Mouse (Mus musculus): ENCODE measurements around the gene Parva. TPM values are rescaled to one million over a fixed set of nuclear protein-coding genes. Genes with fewer than 3 reads are reported as not detected.

The Parva gene
- total RNA-seq, 2 experiments from 2014 or later = 10.1 to 13.3 TPM

DNA sequence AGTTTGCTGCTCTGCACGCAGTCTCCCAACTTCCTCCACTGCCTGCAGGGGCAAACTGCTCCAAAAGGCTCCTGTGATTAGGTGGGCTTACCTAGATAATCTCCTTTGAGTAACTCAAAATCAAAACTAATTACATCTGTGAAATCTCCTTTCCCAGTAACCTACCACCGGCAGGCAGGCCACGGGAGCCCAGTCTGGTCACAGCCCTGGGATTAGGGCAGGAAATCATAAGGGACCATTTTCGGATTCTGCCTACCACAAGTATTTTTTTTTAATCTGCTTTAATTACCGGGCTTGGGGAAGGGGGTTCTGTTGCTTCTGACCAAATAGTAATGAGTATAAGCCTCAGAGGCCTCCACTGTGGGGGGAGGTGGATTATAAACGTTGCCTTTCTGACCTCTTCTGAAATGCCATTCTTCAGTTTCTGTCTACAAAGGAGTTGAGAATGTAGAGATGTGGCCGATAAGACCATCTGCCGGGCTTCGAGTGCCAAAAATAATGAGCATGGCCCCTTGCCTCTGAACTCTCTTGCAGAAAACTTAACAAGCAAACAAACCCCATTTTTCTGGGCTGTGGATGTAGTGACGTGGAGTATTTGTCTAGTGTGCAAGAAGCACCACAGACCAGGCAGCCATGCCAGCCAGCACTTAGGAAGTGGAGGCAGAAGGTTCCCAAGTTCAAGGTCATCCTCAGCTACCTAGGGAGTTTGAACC, 83.2 kb downstream of the Parva start:
- no peak for DNase-seq (ENCODE audit: low spot score)

DNA sequence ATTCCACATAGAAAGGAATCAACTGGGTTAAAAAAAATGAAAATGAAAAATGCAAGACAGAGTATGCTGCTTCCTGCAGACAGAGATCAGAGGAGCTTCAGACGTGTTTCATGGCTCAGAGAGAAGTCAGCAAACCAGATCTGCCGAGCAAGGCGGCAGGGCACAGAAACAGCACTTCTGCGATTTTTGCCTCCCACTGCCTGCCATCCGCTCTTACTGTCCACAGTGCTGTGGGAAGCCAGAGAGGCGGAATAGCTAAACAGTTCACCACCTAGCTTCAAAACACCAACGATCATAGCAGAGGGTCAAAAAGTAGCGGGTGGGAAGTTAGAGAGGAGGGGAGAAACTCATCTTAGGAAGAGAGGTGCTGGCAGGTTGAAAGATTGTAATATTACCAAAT, 84.0 kb downstream of the Parva start:
- DNase-seq (ENCODE audit: low spot score) = no peak

DNA sequence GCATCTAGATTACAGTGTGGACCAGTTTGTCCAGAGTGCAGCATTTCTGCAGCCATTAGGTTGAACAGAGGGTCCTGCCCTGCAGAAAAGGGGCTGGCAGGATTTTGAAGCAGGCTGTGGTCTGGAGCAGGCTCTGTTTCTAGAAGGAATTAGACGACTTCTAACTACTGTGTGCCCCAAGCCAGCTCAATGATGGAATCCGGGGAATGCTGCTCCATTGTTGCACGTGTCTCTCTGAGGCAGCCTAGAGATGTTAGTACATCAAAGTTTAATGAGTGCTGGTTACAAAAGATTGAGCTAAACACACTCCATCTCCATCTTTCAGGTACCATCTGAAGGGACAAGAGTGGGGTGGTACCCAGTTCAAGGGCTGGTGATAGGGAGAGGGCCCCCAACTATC, 85.0 kb downstream of the Parva start:
- no peak for DNase-seq (ENCODE audit: low spot score)

DNA sequence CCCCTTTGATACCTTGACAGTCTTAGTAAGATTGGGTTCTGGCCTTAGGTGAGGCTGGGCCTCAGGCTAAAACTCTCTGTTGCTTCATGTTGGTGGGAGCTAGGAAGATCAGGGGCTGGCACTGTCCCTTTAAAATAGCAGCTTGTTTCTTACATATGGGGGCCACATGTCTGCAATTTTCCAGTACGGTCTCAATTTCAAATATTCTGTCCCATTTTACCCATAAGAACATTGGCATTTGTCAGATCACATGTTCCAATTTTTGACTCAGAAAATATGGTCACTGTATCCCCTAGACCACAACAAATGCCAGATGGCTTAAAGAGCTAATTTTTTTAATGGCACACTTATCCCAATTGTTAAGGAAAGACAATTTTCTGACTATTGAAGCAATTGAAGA, 85.6 kb downstream of the Parva start:
- DNase-seq (ENCODE audit: low spot score) = no peak

DNA sequence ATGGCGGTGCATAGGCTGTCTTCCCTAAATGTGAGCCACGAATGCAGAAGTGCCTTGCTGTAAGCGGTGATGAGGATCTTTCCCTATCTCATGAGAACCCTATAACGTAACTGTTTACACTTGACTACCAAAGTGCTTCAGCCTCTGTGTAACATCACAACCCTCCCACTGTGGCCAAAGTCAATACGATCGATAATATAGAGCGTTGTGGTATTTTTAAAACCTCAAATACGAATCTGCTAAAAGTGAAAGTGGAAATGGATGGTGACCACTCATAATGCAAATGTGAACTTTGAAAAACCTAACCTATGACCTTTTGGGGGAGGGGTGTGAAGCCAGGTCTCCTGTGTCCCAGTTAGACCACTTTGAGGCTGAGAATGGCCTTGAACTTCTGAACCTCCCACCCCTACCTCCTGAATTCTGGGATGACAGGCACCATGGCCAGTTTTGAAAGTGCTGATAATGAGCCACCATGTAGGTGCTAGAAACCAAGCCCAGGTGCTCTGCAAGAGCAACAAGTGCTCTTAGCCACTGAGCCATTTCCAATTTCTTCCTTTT, 87.4 kb downstream of the Parva start:
- no peak for DNase-seq (ENCODE audit: low spot score)

DNA sequence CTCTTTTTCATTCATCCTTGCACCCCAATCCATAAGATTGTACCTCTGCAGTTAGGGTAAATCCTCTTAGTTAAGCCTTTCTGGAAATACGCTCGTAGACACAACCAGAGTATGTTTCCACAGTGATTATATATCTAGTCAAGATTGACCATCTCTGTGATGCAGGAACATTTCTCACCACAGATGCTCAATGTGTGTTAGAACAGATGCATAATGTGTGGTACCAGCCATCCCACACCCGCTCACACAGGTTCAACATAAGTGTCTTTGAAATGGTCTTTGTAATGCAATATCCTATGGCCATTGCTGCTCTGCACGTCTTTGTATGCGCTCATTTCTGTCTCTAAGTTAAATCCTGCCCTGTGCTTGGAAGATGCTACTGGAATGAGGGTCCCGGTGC, 98.2 kb downstream of the Parva start:
- no peak for DNase-seq (ENCODE audit: low spot score)

DNA sequence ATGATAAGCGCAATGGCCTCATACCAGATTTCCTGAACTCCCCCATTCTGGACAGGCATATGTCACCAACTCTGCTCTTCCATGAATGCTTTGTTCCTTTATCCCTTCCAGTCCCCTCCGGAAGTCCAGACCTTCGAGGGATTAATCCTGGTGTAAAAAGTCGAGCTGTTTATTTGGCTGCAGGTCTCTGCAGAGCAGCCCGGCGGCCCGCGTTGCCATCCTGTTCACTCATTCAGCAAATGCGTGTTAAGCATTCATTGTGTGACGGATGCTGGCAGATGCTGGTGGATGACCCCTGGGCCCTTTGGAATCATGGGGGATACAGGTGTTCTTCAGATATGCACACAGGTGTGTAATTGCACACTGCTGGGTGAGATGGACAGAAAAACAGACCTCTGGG, 98.9 kb downstream of the Parva start:
- DNase-seq (ENCODE audit: low spot score) = no peak

DNA sequence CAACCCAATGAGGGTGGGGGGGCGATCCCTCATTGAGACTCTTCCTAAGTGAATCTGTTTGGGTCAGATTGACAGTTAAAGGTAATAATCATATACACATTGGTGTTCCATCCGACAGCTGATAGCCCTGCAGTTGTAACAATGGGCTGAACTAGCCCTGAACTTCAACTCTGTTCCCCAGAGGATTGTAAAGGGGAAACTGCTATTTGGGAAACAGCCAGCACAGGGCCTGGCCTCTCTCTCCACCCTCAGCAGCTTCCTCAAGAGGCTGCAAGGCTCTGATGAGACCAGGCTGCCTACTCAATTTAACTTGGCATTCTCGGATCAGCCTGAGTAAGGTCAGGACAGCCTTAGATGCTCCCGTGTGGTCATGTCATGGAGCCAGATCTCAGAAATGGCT, 99.9 kb downstream of the Parva start:
- DNase-seq (ENCODE audit: low spot score) = peak; percentile 40

DNA sequence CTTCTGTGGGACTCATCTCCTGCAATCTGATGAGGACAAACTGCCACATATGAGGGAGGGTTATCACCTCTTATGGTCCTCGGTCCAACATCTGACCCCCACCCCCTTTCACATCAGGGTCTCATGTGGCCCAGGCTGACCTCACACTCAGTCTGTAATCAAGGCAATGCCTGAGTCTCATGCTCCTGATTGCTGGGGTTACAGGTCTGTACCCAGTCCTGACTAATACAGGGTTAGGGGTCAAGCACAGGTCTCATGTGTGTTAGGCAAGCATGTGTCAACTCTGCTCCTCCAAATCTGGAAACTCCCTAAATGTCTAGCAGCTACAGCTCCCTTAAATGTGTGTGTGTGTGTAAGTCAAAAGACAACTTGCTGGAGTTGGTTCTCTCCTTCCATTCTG, 100.8 kb downstream of the Parva start:
- DNase-seq (ENCODE audit: low spot score) = no peak

DNA sequence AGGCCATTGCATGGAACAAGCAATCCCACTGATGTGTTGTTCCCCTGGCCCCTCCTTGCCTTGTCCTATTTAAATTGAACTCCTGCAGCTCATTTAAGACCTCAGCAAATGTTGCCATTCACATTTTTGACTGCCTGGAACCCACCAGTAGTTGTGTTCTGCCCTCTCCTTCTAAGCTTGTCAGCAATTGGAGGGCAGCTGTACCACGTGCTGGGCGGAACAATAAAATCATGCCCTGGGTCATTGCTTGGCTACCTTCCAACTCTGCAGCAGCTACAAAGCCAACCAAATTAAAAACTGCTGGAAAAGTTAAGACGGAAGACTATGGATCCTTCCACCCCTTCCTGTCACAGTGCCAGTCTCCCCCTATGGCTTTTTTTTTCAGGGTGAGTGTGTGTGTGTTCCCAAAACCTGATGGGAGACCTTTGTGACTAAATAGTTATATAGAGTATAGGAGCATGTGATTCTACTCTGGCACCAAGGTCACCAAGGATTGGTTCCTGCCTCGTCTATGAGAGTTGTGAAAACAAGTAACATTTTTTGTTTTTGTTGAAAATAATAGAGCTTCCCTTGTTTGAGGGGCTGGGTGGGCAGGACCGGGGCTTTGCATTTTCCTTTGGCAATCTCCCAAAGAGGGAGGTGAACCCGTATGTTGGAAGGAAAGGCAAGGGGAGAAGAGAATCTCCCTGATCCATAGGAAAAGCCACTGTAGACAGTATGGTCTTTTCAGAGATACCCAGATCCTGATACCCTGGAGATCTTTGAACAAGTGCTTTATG, 101.5 kb downstream of the Parva start:
- no peak for DNase-seq (ENCODE audit: low spot score)

DNA sequence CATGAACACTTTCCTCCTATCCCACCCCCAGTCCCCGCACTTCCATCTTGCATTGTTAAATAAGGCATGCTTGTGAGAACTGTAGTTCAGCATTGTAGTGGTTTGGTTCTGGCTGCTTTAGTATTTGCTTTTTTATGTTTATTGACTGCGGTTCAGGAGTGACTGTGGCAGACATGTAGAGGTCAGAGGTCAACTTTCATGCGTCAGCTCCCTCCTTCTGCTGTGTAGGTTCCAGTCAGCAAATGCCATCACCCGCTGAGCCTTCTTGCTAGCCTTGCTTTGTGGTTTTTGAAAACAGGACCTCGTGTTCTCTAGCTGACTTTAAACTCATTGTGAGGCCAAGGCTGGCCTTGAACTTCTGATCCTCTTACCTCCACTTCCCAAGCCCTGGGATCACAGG, 103.6 kb downstream of the Parva start:
- DNase-seq (ENCODE audit: low spot score) = no peak

DNA sequence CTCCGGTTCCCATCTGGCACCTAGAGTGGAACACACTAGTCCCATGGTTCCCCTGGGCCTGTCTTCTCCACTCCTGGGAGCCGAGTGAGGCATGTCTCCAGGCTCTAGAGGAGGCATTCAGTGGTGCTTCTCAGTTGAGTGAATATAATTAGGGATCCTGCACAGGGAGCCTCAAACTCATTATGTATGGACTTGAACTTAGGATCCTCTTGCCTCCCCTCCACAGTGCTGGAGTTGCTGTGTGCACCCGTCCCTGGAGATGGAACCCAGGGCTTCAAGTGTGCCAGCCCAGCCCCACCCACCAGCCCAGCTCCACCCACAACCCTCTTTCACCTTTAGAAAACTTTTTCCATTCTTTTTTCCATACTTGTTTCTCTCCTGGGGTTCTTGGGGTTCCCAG, 106.8 kb downstream of the Parva start:
- DNase-seq (ENCODE audit: low spot score) = no peak

DNA sequence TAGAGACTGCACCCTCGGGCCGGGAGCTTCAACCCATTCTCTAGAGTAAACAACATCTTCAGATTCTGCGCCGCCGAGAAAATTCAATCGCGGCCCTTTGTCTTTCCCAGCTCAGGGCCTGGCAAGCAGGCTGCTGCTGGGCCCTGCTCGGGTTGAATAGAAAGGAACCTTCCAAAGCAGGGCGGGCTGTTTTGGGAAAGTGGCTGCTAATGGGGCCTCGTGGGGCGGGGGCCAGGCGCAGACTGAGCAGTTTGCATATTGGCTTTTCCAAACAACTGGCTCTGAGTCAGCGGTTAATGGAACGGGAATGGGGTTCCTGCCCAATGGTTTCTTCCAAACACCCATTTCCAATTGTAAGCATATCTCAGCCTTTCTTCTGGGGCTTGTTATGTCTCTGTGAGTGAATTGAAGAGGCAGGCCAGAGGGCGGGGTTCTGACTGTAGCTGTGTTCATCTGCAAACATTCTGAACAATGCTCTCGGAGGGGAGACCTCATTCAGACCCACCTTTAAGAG, 108.2 kb downstream of the Parva start:
- peak; percentile 82 for DNase-seq (ENCODE audit: low spot score)

DNA sequence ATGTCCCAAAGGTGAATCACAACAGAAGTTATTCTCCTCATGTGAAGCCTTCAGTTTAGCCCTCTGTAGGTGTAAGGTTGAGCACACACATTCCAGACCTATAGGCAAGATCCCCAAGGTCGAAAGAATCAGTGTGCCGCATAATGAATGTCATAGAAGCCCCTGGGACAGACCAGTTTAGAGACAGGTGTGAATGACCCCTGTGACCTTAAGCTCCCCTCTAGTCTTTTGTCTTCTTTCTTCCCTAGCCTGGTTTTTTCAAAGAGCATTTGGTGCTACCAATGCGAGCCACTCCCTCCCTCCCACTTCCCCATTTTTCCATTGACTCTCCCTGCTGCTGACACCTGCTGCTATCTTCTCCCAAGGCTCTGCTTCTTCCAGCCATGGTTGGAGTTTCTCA, 121.8 kb downstream of the Parva start:
- no peak for DNase-seq (ENCODE audit: low spot score)

DNA sequence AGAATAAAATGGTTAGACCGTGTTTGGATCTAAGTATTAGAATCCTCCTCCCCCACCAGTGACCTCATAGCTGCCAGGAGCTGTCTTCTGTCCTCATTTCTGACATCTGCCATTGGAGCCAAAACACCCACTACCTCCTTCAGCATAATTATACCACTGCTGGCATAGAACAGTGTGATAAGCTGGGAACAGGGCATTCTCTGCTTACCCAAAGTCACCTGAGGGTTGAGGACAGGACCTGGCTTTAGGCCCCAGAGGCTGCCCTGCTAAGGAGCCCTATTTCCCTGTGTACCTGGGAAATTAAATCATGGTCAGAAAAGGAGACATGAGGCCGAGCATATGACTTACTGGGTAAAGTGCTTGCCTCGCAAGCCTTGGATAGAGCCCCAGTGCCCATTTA, 134.2 kb downstream of the Parva start:
- no peak for DNase-seq (ENCODE audit: low spot score)

DNA sequence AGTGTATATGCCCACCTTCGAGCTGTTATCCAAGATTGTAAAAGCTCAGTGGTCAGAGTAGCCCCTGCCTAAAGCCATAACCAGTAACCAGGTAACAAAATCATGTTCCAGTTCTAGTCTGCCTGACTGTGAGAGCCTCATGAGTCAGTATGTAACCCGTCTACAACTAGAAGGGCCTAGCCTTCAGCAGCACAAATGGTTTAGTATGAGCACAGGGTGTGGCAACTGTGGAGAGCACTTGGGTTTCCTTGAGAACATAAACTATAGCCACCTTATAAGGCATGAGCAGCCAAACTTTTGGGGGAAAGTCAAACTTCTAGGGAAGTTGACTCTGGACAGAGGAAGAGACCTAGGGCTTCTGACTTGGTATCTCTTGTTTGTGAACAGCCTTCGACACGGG, 139.7 kb downstream of the Parva start:
- no peak for DNase-seq (ENCODE audit: low spot score)

DNA sequence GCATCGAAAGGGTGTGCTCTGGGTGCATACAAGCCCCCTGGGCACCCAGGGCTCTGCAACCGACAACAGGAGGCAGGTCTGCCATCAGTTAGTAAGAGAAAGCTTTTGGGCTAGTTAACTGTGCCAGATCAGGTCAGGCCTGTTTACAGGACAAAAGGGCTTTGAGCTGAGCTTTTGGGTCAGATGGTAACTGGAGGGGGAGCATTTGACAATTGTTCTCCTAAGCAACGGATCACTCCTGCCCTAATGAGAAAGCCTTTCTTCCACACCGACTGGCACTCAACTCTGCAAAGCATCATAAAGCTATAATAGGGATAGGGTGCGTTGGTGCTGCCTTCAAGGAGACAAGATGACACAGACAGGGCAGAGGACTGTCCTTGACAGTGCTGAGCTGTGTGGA, 141.7 kb downstream of the Parva start:
- DNase-seq (ENCODE audit: low spot score) = no peak

DNA sequence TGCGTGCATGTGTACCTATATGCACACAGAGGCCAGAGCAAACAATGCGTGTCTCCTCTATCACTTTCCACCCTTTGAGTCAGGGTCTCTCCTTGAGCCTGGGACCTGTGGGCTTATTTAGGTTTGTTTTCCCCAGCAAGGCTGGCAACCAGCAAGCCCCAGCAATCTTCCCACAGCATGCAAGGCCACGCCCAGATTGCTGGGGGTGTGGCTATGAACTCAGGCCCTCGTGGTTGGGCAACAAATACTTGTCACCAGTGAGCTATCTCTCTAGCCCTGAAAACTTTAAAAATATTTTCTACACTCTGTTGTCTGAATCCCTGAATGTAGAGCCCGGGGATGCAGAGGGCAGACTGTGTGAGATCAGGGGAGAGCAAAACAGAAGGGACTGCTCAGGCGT, 154.3 kb downstream of the Parva start:
- no peak for DNase-seq (ENCODE audit: low spot score)

DNA sequence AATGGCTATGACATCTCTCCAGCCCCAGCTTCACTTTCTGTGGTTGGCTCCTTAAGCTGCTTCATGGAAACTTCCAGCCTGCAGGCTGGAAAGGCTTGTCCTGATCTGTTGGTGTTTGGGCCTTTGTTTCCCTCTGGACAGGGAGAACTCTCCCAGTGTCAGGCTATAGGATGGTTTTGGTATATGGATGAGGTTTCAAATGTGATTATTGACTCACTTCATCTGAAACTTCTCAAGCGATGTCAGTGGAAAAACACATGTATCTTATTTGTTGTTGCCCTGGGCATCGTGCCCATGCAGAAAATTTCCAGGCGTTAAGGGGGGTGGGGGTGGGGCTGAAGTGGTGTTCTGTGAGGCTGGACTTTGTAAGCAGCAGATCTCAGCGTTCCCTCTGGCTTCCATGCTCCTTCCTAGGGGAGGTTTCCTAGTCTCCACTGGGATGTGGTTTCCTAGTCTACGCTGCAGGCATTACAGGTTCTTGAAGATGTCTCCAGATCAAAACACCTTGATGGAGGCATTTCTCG, 155.6 kb downstream of the Parva start:
- no peak for DNase-seq (ENCODE audit: low spot score)

DNA sequence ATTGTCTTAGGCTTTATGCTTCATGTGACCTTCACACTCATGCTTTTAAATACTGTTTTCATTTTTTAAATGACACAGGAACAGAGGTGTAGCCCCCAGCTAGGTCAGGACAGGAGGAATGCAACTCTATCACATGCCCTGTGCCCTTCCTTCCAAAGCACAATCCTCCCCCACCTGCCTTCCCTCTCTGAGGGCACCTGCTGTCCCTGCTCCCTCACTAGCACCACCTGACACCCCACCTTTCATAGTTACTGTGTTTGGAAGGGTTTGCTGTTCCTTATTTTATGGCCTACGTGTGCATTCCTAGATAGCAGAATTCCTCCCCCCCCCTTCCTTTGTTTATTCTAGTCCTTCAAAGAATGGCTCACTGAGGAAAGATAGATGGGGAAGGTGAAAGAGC, 160.1 kb downstream of the Parva start:
- DNase-seq (ENCODE audit: low spot score) = no peak

DNA sequence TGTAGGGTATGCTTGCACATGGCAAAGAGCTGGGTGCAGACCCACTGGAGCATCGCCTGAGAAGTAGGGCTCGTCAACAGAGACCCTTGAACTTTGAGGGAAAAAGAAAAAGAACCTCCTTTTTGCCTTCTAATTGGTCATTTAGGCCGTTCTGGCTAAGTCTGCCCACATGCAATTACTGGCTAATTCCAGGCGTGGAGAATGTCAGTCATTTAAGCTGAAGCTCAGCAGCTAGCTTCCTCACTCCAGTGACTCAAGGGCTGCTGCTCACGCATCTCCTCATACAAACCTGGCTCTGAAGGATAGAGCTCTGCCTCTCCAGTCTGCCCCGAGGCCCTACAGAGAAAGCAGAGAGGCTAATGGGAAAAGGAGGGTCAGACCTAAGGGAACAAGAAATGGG, 162.2 kb downstream of the Parva start:
- no peak for DNase-seq (ENCODE audit: low spot score)

DNA sequence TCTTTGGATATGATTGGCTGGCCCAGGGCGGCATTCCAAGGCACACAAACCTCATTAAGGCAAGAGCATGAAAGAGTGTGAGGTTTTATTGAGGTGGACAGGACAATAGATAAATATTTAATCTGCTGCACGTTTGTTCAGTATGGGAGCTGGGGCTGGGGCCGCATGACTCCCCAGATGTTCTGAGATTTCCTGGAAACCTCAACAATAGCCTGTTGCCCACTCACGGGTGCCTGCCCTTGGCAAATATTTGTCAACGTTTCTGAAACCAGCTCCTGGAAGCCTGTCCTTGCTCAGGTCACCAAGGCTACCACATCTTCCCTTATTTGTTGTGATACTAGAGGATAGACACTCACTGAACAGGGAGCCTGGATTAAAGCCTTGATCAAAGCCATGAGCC, 166.3 kb downstream of the Parva start:
- no peak for DNase-seq (ENCODE audit: low spot score)

All from gastrocnemius, adult 18-20 months (tissue).